Mouse (Mus musculus): Measurements from ENCODE around the gene Myo18a.

Gene Myo18a

DNA sequence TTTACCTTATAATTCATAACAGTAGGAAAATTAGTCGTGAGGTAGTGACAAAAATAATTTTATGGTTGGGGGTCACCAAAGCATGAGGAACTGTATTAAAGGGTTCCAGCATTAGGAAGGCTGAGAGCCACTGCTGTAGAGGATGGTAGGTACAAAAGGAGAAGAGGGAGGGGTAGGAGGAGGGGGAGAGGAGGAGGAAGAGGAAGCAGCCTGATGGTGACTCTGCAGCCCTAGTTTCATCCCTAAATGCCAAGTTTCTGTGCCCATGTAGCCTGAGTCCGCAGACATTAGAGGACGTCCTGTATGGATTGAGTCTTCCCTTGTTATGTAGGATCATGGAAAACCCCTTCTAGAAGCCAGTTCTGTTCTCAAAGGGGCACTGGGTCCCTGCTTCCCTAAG, 110.1 kb downstream of the Myo18a start:
- DNase-seq = no peak

- no peak for DNase-seq
Observed at GRCm38 (mm10) chr11:77874685-77875231, 111.7 kb downstream of the Myo18a start.

GRCm38 (mm10) chr11:77875269-77875668, 112.2 kb downstream of the Myo18a start:
- DNase-seq = no peak

DNA sequence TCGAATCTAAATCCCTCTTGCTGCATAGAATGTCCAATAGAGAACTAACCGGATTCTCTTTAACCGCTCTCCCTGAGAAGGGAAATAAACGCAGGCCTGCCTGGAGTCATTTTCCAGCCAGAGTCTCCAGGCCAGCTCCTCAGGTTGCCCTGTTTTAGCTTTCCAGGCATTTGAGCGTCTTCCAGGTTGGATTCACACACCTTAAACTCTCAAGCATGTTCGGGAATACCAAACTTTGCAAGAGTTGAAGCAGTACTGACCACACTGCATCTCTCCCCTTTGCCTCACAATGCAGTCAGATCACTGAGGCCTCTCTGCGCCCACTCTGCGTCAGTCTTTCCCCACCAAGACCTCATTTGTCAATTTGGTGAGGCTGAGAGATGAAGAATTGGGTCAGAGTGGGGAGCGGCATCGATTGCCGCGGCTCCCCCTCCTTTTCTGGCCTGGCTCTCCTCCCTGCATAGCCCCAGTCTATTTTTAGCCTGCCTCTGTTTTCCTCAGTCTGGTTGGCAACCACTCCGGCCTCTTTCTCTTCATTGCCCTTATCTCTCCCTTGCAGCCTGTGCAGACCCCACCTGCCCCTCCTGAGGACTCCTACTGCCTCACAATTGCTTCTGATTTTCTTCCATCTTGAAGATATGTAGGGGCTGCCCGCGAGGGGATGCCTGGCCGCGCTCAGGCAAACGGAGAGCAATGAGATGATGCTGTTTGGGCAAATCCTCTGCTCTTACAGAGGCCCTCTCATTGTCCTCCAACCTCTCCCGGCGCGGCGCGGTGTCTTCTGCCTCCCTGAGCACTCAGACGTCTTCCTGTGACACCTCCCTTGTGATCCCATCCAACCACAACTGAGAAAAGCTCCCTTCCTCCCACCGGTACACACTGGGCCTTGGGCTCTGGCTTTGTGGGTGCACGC, 113.1 kb downstream of the Myo18a start:
- DNase-seq = no peak

- no peak for DNase-seq
Observed at GRCm38 (mm10) chr11:77876760-77877148, 113.7 kb downstream of the Myo18a start.

DNA sequence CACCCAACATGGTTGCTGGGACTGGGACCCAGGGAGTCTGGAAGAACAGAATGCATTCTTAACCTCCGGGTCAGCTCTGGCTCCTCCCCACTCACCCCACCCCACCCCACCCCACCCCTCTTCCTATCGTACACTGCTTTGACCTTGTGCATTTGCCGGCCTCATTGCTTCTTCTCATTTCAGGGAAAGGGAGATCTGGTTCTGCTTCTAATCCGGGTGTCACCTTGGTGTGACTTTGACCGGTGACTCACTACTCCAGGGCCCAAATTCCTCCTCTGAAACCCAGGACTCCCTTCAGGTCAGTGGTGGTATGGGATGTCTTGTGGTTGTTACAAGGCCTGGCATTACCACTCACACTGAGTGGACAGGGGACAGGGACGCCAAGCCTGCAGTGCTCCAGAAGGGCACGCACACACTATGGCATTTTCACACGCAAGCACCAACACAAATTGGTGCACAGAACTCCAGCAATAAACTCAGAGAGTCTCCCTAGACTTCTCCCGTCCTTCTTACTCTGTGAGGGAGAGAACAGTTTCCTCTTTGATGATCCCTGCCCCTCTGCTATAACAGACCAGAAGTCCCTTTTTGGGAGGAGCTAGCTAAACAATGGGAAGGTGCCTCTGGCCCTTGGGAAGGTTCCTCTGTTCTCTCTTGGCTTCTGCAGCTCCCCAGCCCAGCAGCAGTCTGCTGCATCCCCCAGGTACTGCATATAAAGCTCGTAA, 121.6 kb downstream of the Myo18a start:
- DNase-seq = peak in 1 of 2 experiments; percentile 48

- DNase-seq = no peak
Observed at GRCm38 (mm10) chr11:77885246-77885575, 122.2 kb downstream of the Myo18a start.

DNA sequence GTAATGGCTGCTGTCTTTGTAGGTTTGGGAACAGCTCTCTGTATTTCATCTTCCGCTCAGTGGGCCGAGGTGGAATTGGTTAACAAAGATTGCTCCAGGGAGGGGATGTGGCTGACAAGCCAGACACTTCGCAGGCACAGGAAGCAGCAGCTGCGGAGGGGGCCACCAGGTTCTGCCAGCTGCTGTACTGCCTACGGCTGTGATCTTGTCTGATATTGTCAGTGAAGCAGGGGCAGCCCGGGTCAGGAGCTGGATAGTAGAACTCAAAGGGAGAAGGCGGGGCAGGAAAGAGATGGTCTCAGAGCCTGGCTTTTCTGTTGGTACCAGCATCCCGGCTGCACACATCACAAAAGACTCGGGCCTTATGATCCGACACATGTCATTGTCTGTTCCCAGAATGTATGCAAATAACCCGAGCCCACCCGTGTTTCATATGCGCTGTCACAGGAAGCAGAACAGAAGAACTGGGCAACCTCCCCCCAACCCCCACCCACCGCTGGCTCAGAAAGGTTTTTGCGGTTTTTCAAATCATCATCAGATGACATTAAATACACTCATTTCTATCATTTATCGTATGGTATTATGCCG, 124.4 kb downstream of the Myo18a start:
- no peak for DNase-seq

DNA sequence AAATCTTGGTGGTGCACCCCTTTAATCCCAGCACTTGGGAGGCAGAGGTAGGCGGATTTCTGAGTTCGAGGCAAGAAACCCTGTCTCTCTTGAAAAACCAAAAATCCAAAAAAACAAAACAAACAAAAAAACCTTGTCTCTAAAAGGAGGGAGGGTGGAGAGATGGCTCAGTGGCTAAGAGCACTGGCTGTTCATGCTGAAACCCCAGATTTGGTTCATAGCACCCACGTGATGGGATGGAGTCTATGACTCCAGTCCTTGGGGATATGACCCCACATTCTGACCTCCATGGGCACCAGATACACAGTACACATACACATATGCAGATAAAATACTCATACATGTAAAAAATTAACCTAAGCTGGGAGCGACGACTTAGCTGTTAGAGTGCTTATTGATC, 125.8 kb downstream of the Myo18a start:
- no peak for DNase-seq

- DNase-seq = no peak
Observed at GRCm38 (mm10) chr11:77889484-77889883, 126.4 kb downstream of the Myo18a start.

GRCm38 (mm10) chr11:77890648-77891258, 127.7 kb downstream of the Myo18a start:
- DNase-seq = peak; percentile 54 to 80

- peak in 1 of 2 experiments; percentile 44 for DNase-seq
Observed at GRCm38 (mm10) chr11:77892883-77893282, 129.8 kb downstream of the Myo18a start.

GRCm38 (mm10) chr11:77893283-77893682, 130.2 kb downstream of the Myo18a start:
- DNase-seq = no peak

GRCm38 (mm10) chr11:77893787-77894718, 131.0 kb downstream of the Myo18a start, which contains the start of gene Pipox:
Pipox (minus strand) TSS chr11:77894096.
- peak; percentile 97 for DNase-seq

GRCm38 (mm10) chr11:77894967-77895366, 131.9 kb downstream of the Myo18a start:
- DNase-seq = peak in 1 of 2 experiments; percentile 57

- DNase-seq = no peak
Observed at GRCm38 (mm10) chr11:77896011-77896410, 133.0 kb downstream of the Myo18a start.

DNA sequence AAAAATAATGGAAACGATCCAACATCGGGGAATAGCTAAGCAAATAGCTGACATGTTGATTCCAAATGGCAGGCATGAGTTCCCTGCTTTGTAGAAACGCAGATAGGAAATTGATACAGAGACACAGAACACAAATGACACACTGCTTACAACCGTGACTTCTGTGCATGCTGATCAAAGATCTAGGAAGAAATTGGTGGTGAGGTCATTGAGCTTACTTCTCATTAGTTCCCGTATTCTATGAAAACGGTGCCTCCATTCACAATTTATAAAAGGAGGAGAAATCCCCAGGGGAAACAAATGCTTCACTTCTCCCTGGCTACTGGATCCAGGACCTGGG, 133.4 kb downstream of the Myo18a start:
- no peak for DNase-seq

DNA sequence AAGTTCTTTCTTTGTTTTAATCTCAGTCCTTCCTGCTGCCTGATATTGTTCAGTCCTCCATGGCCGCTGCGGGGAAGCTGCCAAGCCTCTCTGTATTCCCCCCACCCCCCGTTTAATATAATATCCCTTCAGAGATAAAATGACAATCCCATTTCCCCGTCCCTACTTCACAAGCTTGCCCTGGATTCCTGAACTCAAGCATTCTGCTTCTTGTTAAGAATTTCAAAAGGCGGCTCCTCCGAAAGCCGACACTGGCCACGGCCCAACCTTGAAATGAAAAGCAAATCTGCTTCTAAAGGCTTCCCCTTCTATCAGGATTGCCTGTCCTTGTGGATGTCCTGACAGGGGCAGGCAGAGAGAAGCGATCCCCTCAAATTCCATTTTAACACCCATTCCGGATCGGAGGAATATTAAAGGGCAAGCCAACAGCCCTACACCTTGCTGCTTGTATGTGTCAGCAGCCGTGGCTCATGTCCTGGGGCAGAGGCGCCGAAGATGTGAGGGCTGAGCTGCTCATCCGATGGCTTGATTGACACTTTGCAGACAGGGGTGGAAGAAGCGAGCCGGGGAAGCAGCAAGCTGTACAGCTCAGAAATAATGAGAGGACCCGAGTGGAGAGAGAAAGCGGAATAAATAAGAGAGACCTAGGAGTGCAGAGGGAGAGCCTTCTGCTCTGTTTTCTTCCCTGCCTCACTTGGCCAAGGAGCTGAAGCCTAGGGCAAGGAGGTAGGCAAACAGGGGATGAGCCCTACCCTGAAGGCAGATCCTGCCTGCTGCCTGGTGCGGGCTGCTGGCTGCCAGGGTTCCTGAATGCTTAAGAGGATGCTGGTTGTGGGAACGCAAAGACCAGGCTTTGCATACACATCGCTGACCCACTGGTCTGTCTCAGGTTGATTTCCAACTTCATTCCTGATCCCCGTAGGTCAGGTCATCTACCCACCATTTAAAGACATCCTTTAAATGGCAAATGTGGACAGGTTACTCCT, 134.1 kb downstream of the Myo18a start:
- DNase-seq = no peak

- no peak for DNase-seq
Observed at GRCm38 (mm10) chr11:77900187-77900586, 137.1 kb downstream of the Myo18a start.

GRCm38 (mm10) chr11:77900696-77901095, 137.7 kb downstream of the Myo18a start:
- no peak for DNase-seq

DNA sequence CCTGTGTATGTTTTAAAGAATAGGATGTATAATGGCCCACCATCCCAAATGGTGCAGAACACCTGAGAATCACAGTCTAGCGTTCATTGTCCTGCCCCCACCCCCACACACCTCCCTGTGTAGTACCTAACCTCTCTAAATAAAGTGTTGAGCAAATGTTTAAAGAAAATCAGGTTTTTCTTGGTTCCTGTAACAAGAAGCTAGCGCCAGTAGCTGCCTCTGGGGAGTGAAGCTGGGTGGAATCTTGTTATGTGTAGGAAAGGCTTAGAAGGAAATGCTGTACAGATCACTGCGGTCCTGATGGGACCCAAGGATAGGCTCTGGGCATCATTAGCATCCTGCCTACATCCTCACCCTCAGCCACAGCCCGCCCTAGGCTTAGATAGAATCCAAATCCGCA, 138.3 kb downstream of the Myo18a start:
- no peak for DNase-seq
